Mouse (Mus musculus) CH12.LX (cell line): ENCODE measurements around the gene Nrxn3. TPM values are rescaled to one million over a fixed set of nuclear protein-coding genes. Genes with fewer than 3 reads are reported as not detected.

Experiments
- DNase-seq: peaks from one replicate; pipeline ENCODE4 v3.0.0-alpha.2; 2013; ENCODE audit errors: extremely low read depth
- H3K27ac ChIP-seq: 2 replicates; pipeline ENCODE4 v1.5.1; 2012; ENCODE audit warnings: low read depth, mild to moderate bottlenecking, control low read depth, moderate library complexity; ENCODE audit not compliant: insufficient read depth
- H3K27me3 ChIP-seq: replicated peaks from 2 replicates; pipeline ENCODE3; 2012; ENCODE audit warnings: inconsistent platforms
- H3K36me3 ChIP-seq, 2 experiments: replicated peaks in 1 of 2; 2 replicates each; pipeline versions ENCODE3 to v1.6.1; 2012; ENCODE audit warnings: inconsistent platforms in 1 of 2, low read length in 1 of 2, mild to moderate bottlenecking in 1 of 2, mixed read lengths in 1 of 2, moderate library complexity in 1 of 2; ENCODE audit not compliant: control insufficient read depth in 1 of 2, insufficient read depth in 1 of 2
- H3K4me1 ChIP-seq, 2 experiments: 2 replicates each; pipeline ENCODE4 v1.6.1; 2012; ENCODE audit warnings: inconsistent platforms in 1 of 2, moderate library complexity in 1 of 2; ENCODE audit not compliant: insufficient read depth in 2 of 2, control insufficient read depth in 1 of 2
- H3K4me2 ChIP-seq: 2 replicates; pipeline ENCODE4 v1.6.1; 2012; ENCODE audit warnings: low read depth, mild to moderate bottlenecking, control low read depth; ENCODE audit not compliant: poor library complexity, insufficient read depth, severe bottlenecking
- H3K4me3 ChIP-seq, 3 experiments: fragments of 150-350 bp in 1 of 3; sonication (generic) in 1 of 3; replicated peaks in 1 of 3; 2 replicates each; pipeline versions ENCODE3 to v1.5.1; 2011 to 2012; ENCODE audit warnings: low read depth in 2 of 3, low read length in 2 of 3, mild to moderate bottlenecking in 2 of 3, moderate library complexity in 2 of 3, control low read depth in 1 of 3, improper control_type of control experiment in 1 of 3, inconsistent platforms in 1 of 3, mixed read lengths in 1 of 3; ENCODE audit not compliant: poor library complexity in 1 of 3
- H3K79me2 ChIP-seq: replicated peaks from 2 replicates; pipeline ENCODE4 v1.6.1; 2012; ENCODE audit warnings: mild to moderate bottlenecking, moderate library complexity; ENCODE audit not compliant: control insufficient read depth, poor library complexity, insufficient read depth, severe bottlenecking; ENCODE audit errors: extremely low read depth
- H3K9ac ChIP-seq: 2 replicates; pipeline ENCODE4 v1.6.1; 2012; ENCODE audit warnings: low read depth, mild to moderate bottlenecking, control low read depth, moderate library complexity; ENCODE audit not compliant: insufficient read depth
- H3K9me3 ChIP-seq: replicated peaks from 2 replicates; pipeline ENCODE3; 2012; ENCODE audit warnings: low read length, inconsistent platforms, mixed read lengths
- BHLHE40 ChIP-seq: IDR thresholded peaks from 2 replicates; pipeline ENCODE4 v1.6.1; 2011; ENCODE audit warnings: mild to moderate bottlenecking, low read depth, low read length, improper control_type of control experiment
- CHD2 ChIP-seq: IDR thresholded peaks from 2 replicates; pipeline ENCODE4 v1.6.1; 2011; ENCODE audit warnings: low read length, improper control_type of control experiment
- E2F4 ChIP-seq: IDR thresholded peaks from 2 replicates; pipeline ENCODE4 v1.6.1; 2011; ENCODE audit warnings: low read depth, low read length, improper control_type of control experiment; ENCODE audit not compliant: insufficient replicate concordance
- ELF1 ChIP-seq: IDR thresholded peaks from 2 replicates; pipeline ENCODE4 v1.6.1; 2014; ENCODE audit warnings: low read depth, mild to moderate bottlenecking, inconsistent platforms, low read length, improper control_type of control experiment
- EP300 ChIP-seq: IDR thresholded peaks from 2 replicates; pipeline ENCODE4 v1.6.1; 2011; ENCODE audit warnings: low read length, improper control_type of control experiment
- ETS1 ChIP-seq: conservative IDR thresholded peaks from 2 replicates; pipeline ENCODE4 v1.6.1; 2012; ENCODE audit warnings: low read depth, mild to moderate bottlenecking, inconsistent platforms, low read length, improper control_type of control experiment, moderate library complexity
- HCFC1 ChIP-seq: IDR thresholded peaks from 2 replicates; pipeline ENCODE4 v1.6.1; 2012; ENCODE audit warnings: low read depth, mild to moderate bottlenecking, inconsistent platforms, low read length, improper control_type of control experiment
- IRF4 ChIP-seq: IDR thresholded peaks from 2 replicates; pipeline ENCODE4 v1.6.1; 2014; ENCODE audit warnings: low read depth, mild to moderate bottlenecking, inconsistent platforms, low read length, improper control_type of control experiment
- JUN ChIP-seq: IDR thresholded peaks from 2 replicates; pipeline ENCODE4 v1.6.1; 2011; ENCODE audit warnings: low read depth, mild to moderate bottlenecking, low read length, improper control_type of control experiment, moderate library complexity; ENCODE audit not compliant: insufficient read depth
- KAT2A ChIP-seq: IDR thresholded peaks from 2 replicates; pipeline ENCODE4 v1.6.1; 2012; ENCODE audit warnings: low read length, improper control_type of control experiment, inconsistent platforms; ENCODE audit not compliant: insufficient replicate concordance
- MAFK ChIP-seq: IDR thresholded peaks from 2 replicates; pipeline ENCODE4 v1.6.1; 2011; ENCODE audit warnings: low read length, improper control_type of control experiment; ENCODE audit not compliant: insufficient replicate concordance
- MAX ChIP-seq: IDR thresholded peaks from 2 replicates; pipeline ENCODE4 v1.6.1; 2011; ENCODE audit warnings: low read length, improper control_type of control experiment
- MAZ ChIP-seq: IDR thresholded peaks from 2 replicates; pipeline ENCODE4 v1.6.1; 2012; ENCODE audit warnings: low read depth, mild to moderate bottlenecking, inconsistent platforms, low read length, improper control_type of control experiment, moderate library complexity
- MEF2A ChIP-seq: IDR thresholded peaks from 2 replicates; pipeline ENCODE4 v1.6.1; 2014; ENCODE audit warnings: low read depth, mild to moderate bottlenecking, inconsistent platforms, low read length, improper control_type of control experiment, borderline replicate concordance
- MXI1 ChIP-seq: IDR thresholded peaks from 2 replicates; pipeline ENCODE4 v1.6.1; 2011; ENCODE audit warnings: mild to moderate bottlenecking, low read depth, low read length, improper control_type of control experiment
- MYC ChIP-seq: IDR thresholded peaks from 2 replicates; pipeline ENCODE4 v1.6.1; 2011; ENCODE audit warnings: low read depth, mild to moderate bottlenecking, improper control_type of control experiment, low read length
- NRF1 ChIP-seq: IDR thresholded peaks from 2 replicates; pipeline ENCODE4 v1.6.1; 2014; ENCODE audit warnings: low read depth, mild to moderate bottlenecking, inconsistent platforms, low read length, improper control_type of control experiment, moderate library complexity
- POLR2AphosphoS2 ChIP-seq: IDR thresholded peaks from 2 replicates; pipeline ENCODE4 v1.6.1; 2011; ENCODE audit warnings: low read depth, low read length, improper control_type of control experiment
- RAD21 ChIP-seq: IDR thresholded peaks from 2 replicates; pipeline ENCODE4 v1.6.1; 2011; ENCODE audit warnings: low read depth, mild to moderate bottlenecking, low read length, improper control_type of control experiment, moderate library complexity
- RCOR1 ChIP-seq: conservative IDR thresholded peaks from 2 replicates; pipeline ENCODE4 v1.6.1; 2012; ENCODE audit warnings: low read depth, mild to moderate bottlenecking, inconsistent platforms, low read length, improper control_type of control experiment
- SIN3A ChIP-seq: IDR thresholded peaks from 2 replicates; pipeline ENCODE4 v1.6.1; 2012; ENCODE audit warnings: low read length, improper control_type of control experiment, inconsistent platforms
- ZC3H11A ChIP-seq: IDR thresholded peaks from 2 replicates; pipeline ENCODE4 v1.6.1; 2012; ENCODE audit warnings: low read depth, mild to moderate bottlenecking, inconsistent platforms, low read length, improper control_type of control experiment
- dilution Hi-C: fragments of 300-500 bp; cut with MboI; formaldehyde crosslinking; loops from 2 replicates; pipeline ENCODE4 v1.14.3; 2020; ENCODE audit warnings: low sequenced_read_pairs; ENCODE audit not compliant: extremely low pct_unique_long_range_greater_than_20kb, extremely low pct_ligation_motif_present
- in situ Hi-C: fragments of 300-500 bp; cut with MboI; formaldehyde crosslinking; loops from 3 replicates; pipeline ENCODE4 v1.14.3; 2019; ENCODE audit warnings: low sequenced_read_pairs, low pct_ligation_motif_present, low pct_unique_long_range_greater_than_20kb, mixed read lengths
- polyA plus RNA-seq: library from polyadenylated mRNA; unstranded; fragments of >175 nt; gene quantifications from 2 replicates; pipeline ENCODE4 v1.2.1, GENCODE M21; 2012; ENCODE audit warnings: low read depth; ENCODE audit not compliant: insufficient read length
- total RNA-seq, 2 experiments: library from RNA; depleted of rRNA; stranded (reverse); fragments of 300-350 nt in 1 of 2; fragments of >200 nt in 1 of 2; gene quantifications; 2 replicates each; pipeline ENCODE4 v1.2.3; 2012 to 2014

The Nrxn3 gene
- total and polyA plus RNA-seq, 3 experiments: 0.04 to 0.17 (median 0.09) TPM

DNA sequence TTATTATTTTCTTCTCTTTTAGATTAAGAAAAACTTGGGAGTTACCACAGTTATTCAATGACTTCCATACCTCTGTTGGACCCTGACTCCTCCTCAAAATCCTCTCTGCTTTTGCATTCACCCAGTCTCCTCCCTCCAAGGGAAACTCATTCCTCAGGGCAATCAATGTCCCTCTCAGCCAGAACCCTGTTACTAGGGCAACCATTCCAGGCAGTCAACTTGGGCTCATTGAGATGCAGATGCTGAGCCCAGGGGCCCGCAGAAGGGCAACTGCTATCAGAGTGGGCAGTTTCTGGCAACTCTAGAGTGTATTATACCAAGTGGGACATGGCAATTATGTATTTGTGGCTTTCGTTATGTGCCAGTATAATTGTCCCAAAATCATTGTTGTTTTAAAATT lies 188.1 kb downstream of the Nrxn3 start:
- dilution Hi-C loops (no loop called here), in situ Hi-C loops (no loop called here)
- peaks cover 0 to 11% of the 10 kb centered on the region in 2 experiments; a peak in 2 of 4 replicates for H3K4me1 ChIP-seq
- no peaks in the 10 kb centered on the region for H3K36me3 ChIP-seq
- no peaks in the 10 kb centered on the region for H3K9me3 ChIP-seq
- no peak for DNase-seq
- H3K4me3 ChIP-seq: no peak overlapping the region
- no peak overlapping the region for H3K9ac ChIP-seq
- TF ChIP-seq NRF1 (no peak), MXI1 (no peak), ETS1 (no peak), EP300 (no peak), CHD2 (no peak), MEF2A (no peak), KAT2A (no peak), RCOR1 (no peak), ELF1 (no peak), SIN3A (no peak), RAD21 (no peak), BHLHE40 (no peak), MAZ (no peak), MAX (no peak)
- H3K27ac ChIP-seq: no peak overlapping the region
- H3K27me3 ChIP-seq: no peaks in the 10 kb centered on the region
- H3K4me2 ChIP-seq: no peak overlapping the region
- no peaks in the 10 kb centered on the region for H3K79me2 ChIP-seq

DNA sequence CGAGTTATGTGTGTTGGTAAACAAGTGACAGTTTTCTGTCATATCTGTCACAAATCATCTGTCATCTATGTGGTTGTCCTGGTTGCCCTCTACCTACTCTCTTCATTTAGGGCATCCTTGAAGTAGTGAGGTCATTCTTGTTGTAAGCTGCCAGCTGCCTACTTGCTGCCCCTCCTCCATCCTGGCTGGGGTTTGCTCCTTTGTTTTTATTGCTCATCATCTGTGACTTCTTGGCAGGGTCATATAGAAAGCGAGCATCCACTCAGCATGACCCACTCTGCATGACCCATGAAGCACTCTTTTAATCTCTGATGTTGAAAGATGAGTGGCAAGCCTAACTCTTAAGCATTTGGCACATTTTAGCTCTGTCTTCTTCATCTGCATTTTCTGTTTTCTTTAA lies 194.1 kb downstream of the Nrxn3 start:
- H3K4me1 ChIP-seq: peaks cover 0 to 11% of the 10 kb centered on the region in 2 experiments; a peak in 2 of 4 replicates
- H3K79me2 ChIP-seq: no peaks in the 10 kb centered on the region
- no peak overlapping the region for H3K4me2 ChIP-seq
- DNase-seq: no peak
- H3K4me3 ChIP-seq: no peak overlapping the region
- no peak overlapping the region for H3K9ac ChIP-seq
- no peaks in the 10 kb centered on the region for H3K9me3 ChIP-seq
- dilution Hi-C loops (no loop called here), in situ Hi-C loops (no loop called here)
- H3K36me3 ChIP-seq: no peaks in the 10 kb centered on the region
- TF ChIP-seq JUN (no peak), MEF2A (no peak), IRF4 (no peak), MAFK (no peak), MAX (no peak), MYC (no peak), ELF1 (no peak), MAZ (no peak), HCFC1 (no peak), EP300 (no peak), E2F4 (no peak), ZC3H11A (no peak), POLR2AphosphoS2 (no peak), RAD21 (no peak), SIN3A (no peak), BHLHE40 (no peak)
- H3K27me3 ChIP-seq: no peaks in the 10 kb centered on the region
- no peak overlapping the region for H3K27ac ChIP-seq
